Mouse (Mus musculus) Patski (cell line): ENCODE measurements around the gene Hoxb4. TPM values are rescaled to one million over a fixed set of nuclear protein-coding genes. Genes with fewer than 3 reads are reported as not detected.

Experiments used
- ATAC-seq: fragments of 100-300 bp; one replicate; pipeline ENCODE4 v1.8.0; 2021
- CTCF ChIA-PET: fragments of 350-600 bp; sonication (Branson Sonifier 250); formaldehyde crosslinking; loops from one replicate; lab custom pipeline; 2022; ENCODE audit warnings: inconsistent platforms; lab: Charles Lee
- POLR2A ChIA-PET: fragments of 350-600 bp; sonication (Branson Sonifier 250); formaldehyde crosslinking; loops from one replicate; lab custom pipeline; 2022; ENCODE audit warnings: antibody characterized with exemption, inconsistent platforms; lab: Charles Lee
- DNase-seq: peaks from one replicate; pipeline ENCODE4 v3.0.0-alpha.2; 2011; ENCODE audit warnings: low read depth, low spot score
- H3K27me3 ChIP-seq: fragments of 371-371 bp; one replicate; pipeline ENCODE4 v1.5.1; 2021
- CTCF ChIP-seq: fragments of 100-300 bp; IDR thresholded peaks from one replicate; pipeline ENCODE4 v1.5.1; 2021
- in situ Hi-C: fragments of 300-500 bp; cut with MboI; formaldehyde crosslinking; loops from 3 replicates; pipeline ENCODE4 v1.11.1; 2018; ENCODE audit warnings: low pct_unique_long_range_greater_than_20kb, mixed read lengths
- polyA plus RNA-seq: library from polyadenylated mRNA; unstranded; gene quantifications from one replicate; pipeline ENCODE4 v1.2.3, GENCODE M21; 2021

The Hoxb4 gene
- polyA plus RNA-seq, 1 experiment from 2014 or later = 12.2 TPM

- CTCF ChIA-PET = interaction anchor here (1.7 kb wide), 1 partner anchor 17 kb away, joined by 9 read pairs; no protein-coding TSS in a partner anchor
- DNase-seq (no peak), ATAC-seq (no peak)
- POLR2A ChIA-PET = interaction anchor here (0.7 to 8.5 kb wide), 10 partner anchors 8 to 297 kb away, joined by 3 to 92 read pairs (median 4); partner anchors contain the start of genes Hoxb5 and Hoxb7
- no peak for TF ChIP-seq CTCF
- in situ Hi-C loops = no loop called here
- H3K27me3 ChIP-seq = no peaks in the 10 kb centered on the region
Measured at GRCm38 (mm10) chr11:96324125-96324524, 6.1 kb downstream of the Hoxb4 start.

DNA sequence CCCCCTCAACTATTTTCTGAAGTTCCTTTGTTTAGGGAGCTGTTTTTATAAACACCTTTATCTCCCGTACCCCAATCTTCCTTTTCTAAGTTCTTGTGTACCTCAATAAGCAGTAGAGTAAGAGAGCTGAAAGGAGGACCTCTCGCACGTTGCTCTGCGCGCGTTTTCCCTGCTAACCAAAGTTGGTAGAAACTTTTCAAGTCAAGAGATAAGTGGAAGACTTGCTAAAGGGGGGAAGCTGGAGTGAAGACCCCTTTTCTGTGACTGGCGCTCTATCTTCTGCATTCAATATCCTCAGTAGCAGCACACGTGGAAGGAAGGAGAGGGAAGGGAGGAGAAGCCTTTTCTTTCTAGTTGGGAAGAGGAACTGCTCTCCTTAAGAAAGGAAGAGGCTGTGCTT is 6.9 kb downstream of the Hoxb4 start:
- no peaks in the 10 kb centered on the region for H3K27me3 ChIP-seq
- no peak for DNase-seq
- in situ Hi-C loops = no loop called here
- CTCF ChIA-PET = interaction anchor here (1.7 kb wide), 1 partner anchor 16 kb away, joined by 9 read pairs; no protein-coding TSS in a partner anchor
- no peak for ATAC-seq
- POLR2A ChIA-PET = interaction anchor here (0.6 to 8.5 kb wide), 9 partner anchors 9 to 41 kb away, joined by 3 to 92 read pairs (median 5); partner anchors contain the start of genes Hoxb5 and Hoxb7
- TF ChIP-seq CTCF = no peak

DNA sequence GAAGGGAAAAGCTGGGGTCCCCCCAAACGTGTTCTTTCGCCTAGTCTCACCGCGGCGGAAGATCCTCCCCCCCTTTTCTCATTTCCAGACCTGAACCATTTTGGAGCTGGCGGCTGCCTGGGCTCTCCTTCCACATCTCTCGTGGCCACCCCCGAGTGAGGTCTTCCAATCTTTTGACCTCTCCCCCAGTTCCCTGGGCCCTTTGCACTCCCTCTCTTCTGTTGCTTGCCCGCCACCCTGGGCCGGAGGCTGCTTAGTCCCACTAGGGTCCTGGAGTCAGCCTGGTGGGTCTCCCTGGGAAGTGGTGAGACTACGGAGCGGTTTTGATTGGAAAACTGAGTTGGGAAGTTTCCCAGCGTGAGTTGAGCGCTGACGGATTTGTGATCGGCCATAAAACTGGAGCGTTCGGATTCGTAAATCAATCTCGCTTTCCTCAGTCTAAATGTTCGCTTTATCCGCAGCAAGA is 7.7 kb downstream of the Hoxb4 start:
- in situ Hi-C loops = no loop called here
- DNase-seq = no peak
- no peaks in the 10 kb centered on the region for H3K27me3 ChIP-seq

DNA sequence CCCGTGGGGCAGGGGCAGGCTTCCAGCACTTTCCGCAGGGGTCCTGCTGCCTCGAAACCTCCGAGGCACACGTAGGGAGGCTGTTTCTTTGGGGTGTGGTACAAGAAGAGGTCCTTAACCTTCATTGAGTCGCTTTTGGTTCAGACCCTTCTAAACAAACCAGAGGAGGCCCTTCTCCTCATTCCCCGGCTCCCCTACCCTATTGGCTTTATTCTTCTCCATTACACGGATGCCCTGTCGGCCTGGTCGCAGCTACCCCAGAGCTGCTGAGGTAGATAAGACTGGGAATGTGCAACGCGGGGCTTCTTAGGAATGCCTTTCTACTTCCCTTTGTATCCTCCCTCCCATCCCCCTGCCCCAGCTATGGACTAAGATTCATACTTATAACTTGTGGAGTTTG is 8.6 kb downstream of the Hoxb4 start:
- ChIA-PET CTCF (interaction anchor here (1.6 kb wide), 1 partner anchor 10 kb away, joined by 4 read pairs; no protein-coding TSS in a partner anchor), POLR2A (interaction anchor here (1.0 to 8.5 kb wide), 4 partner anchors 11 to 24 kb away, joined by 3 to 92 read pairs (median 11); partner anchors contain the start of gene Hoxb5)
- ATAC-seq = no peak
- no peaks in the 10 kb centered on the region for H3K27me3 ChIP-seq
- no peak for TF ChIP-seq CTCF
- in situ Hi-C loops = no loop called here
- no peak for DNase-seq

More for the DNA sequence above, 7.7 kb downstream of the Hoxb4 start:
- POLR2A ChIA-PET = interaction anchor here (4.3 to 8.5 kb wide), 2 partner anchors 16 to 18 kb away, joined by 15 to 92 read pairs; partner anchors contain the start of gene Hoxb5
- TF ChIP-seq CTCF = no peak
- CTCF ChIA-PET = interaction anchor here (1.6 kb wide), 1 partner anchor 10 kb away, joined by 4 read pairs; no protein-coding TSS in a partner anchor
- ATAC-seq = no peak

GRCm38 (mm10) chr11:96327122-96327521 is 9.1 kb downstream of the Hoxb4 start:
- ATAC-seq = peak; percentile 10
- in situ Hi-C loops = no loop called here
- ChIA-PET POLR2A (interaction anchor here (1.0 to 8.5 kb wide), 4 partner anchors 11 to 24 kb away, joined by 3 to 92 read pairs (median 11); partner anchors contain the start of gene Hoxb5), CTCF (interaction anchor here (1.6 kb wide), 1 partner anchor 9 kb away, joined by 4 read pairs; no protein-coding TSS in a partner anchor)
- TF ChIP-seq CTCF = no peak
- no peak for DNase-seq
- H3K27me3 ChIP-seq = no peaks in the 10 kb centered on the region

DNA sequence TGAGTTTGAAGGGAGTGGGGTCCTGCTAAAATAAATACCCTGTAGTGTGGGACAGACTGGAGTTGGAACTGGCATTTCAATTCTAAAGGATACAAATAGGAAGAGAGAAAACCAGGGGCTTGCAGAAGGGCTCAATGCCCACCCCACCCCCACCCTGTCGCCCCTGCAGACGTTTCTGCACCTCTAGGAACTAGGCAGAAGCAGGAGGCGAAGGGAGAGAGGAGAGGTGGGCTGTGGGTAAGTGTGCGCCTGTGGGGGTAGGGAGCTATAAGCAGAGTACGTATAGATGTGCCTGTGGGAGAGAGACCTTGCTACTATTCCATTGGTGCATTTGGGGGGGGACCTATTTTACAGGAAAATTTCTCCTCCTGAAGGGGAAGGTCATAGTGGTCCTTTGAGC is 9.7 kb downstream of the Hoxb4 start:
- in situ Hi-C loops = no loop called here
- H3K27me3 ChIP-seq = no peaks in the 10 kb centered on the region
- DNase-seq = no peak
- CTCF ChIA-PET = no interaction called here
- no peak for ATAC-seq
- POLR2A ChIA-PET = interaction anchor here (1.0 to 8.5 kb wide), 4 partner anchors 10 to 23 kb away, joined by 3 to 92 read pairs (median 11); partner anchors contain the start of gene Hoxb5
- TF ChIP-seq CTCF = no peak

DNA sequence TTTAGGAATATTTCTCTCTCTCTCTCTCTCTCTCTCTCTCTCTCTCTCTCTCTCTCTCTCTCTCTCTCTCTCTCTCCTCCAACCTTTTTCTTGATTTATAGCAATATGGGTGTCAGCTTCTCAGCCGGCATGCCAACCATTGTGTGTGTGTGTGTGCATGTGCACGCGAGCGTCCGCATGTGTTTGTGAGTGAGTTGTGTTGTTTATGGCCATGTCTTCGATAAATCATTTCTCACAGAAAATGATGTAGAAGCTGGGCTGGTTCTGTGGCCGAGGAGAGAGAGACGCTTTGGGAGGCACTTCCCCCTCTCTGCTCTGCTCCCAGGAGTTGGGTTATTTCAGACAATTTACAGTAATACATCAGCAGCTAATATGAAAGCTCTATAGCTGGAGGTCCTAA is 10.5 kb downstream of the Hoxb4 start:
- in situ Hi-C loops = no loop called here
- ChIA-PET POLR2A (interaction anchor here (0.6 to 1.5 kb wide), 5 partner anchors 12 to 26 kb away, joined by 3 to 5 read pairs (median 3); no protein-coding TSS in a partner anchor), CTCF (interaction anchor here (0.8 kb wide), 1 partner anchor 22 kb away, joined by 3 read pairs; no protein-coding TSS in a partner anchor)
- ATAC-seq (no peak), DNase-seq (no peak)
- no peak for TF ChIP-seq CTCF
- no peaks in the 10 kb centered on the region for H3K27me3 ChIP-seq

DNA sequence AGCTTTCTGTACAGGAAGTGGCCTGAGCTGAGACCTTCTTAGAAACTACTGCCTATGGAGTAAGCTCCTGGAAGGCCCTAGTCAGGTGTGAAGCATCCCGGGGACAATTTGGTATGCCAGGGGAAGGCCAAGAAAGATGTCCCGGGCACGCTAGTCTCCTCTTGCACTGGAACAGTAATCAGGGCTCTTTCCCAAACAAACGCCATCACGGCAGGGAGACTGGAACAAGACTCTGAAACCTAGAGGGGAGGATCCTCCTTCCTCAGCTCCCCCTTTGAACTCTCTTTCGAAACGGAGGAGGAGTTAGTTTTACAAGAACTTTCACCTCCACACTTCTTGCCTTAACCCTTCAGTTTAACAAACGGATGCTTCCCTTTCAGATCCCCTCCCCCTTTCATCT is 14.0 kb downstream of the Hoxb4 start:
- no peaks in the 10 kb centered on the region for H3K27me3 ChIP-seq
- no peak for TF ChIP-seq CTCF
- POLR2A ChIA-PET = interaction anchor here (0.6 to 3.2 kb wide), 8 partner anchors 8 to 405 kb away, joined by 3 to 21 read pairs (median 4); partner anchors contain the start of gene Hoxb2
- in situ Hi-C loops = no loop called here
- ATAC-seq (no peak), DNase-seq (no peak)
- CTCF ChIA-PET = interaction anchor here (1.1 to 1.3 kb wide), 2 partner anchors 11 to 16 kb away, joined by 3 to 4 read pairs; no protein-coding TSS in a partner anchor

GRCm38 (mm10) chr11:96332618-96333032 is 14.6 kb downstream of the Hoxb4 start:
- in situ Hi-C loops = no loop called here
- no peak for DNase-seq
- no peak for TF ChIP-seq CTCF
- ChIA-PET CTCF (interaction anchor here (1.1 to 1.7 kb wide), 3 partner anchors 12 to 20 kb away, joined by 3 to 4 read pairs (median 4); no protein-coding TSS in a partner anchor), POLR2A (interaction anchor here (0.6 to 3.2 kb wide), 11 partner anchors 8 to 405 kb away, joined by 3 to 21 read pairs (median 5); partner anchors contain the start of gene Hoxb2)
- no peaks in the 10 kb centered on the region for H3K27me3 ChIP-seq
- ATAC-seq = no peak

- DNase-seq = no peak
- no peak for TF ChIP-seq CTCF
- no peak for ATAC-seq
- no peaks in the 10 kb centered on the region for H3K27me3 ChIP-seq
- in situ Hi-C loops = no loop called here
- ChIA-PET CTCF (interaction anchor here (1.6 to 1.7 kb wide), 2 partner anchors 11 to 19 kb away, joined by 4 read pairs; no protein-coding TSS in a partner anchor), POLR2A (interaction anchor here (0.6 to 3.2 kb wide), 14 partner anchors 8 to 31 kb away, joined by 3 to 21 read pairs (median 6); partner anchors contain the start of gene Hoxb2)
Measured at GRCm38 (mm10) chr11:96333241-96334001, 15.4 kb downstream of the Hoxb4 start.
